Mouse (Mus musculus) myocyte (in vitro differentiated cells): ENCODE data around the gene Hist3h2ba. TPM values are rescaled to one million over a fixed set of nuclear protein-coding genes. Genes with fewer than 3 reads are reported as not detected.
A peak's percentile ranks its signal among the peaks of the same experiment; 100 is the strongest.

Source experiments
- H3K27me3 ChIP-seq: one replicate; pipeline ENCODE4 v1.6.1; 2011; ENCODE audit not compliant: control insufficient read depth, insufficient read depth, insufficient read length
- H3K36me3 ChIP-seq: one replicate; pipeline ENCODE4 v1.6.1; 2011; ENCODE audit not compliant: control insufficient read depth, insufficient read depth
- H3K4me2 ChIP-seq: one replicate; pipeline ENCODE4 v1.6.1; 2011; ENCODE audit warnings: low read depth, control low read depth
- H3K4me3 ChIP-seq: one replicate; pipeline ENCODE4 v1.5.1; 2011; ENCODE audit warnings: mild to moderate bottlenecking, control low read depth, moderate library complexity
- H3K79me2 ChIP-seq: one replicate; pipeline ENCODE4 v1.6.1; 2011; ENCODE audit not compliant: control insufficient read depth, insufficient read depth
- H3ac ChIP-seq: one replicate; pipeline ENCODE4 v1.6.1; 2011; ENCODE audit not compliant: control insufficient read depth, insufficient read length
- CEBPB ChIP-seq: IDR thresholded peaks from 2 replicates; pipeline ENCODE4 v1.6.1; 2011; ENCODE audit warnings: mild to moderate bottlenecking, moderate library complexity; ENCODE audit not compliant: poor library complexity, insufficient read depth, severe bottlenecking
- E2F4 ChIP-seq: IDR thresholded peaks from one replicate; pipeline ENCODE4 v1.6.1; 2011; ENCODE audit warnings: mild to moderate bottlenecking, control low read depth, moderate library complexity; ENCODE audit not compliant: insufficient read depth
- MAX ChIP-seq: IDR thresholded peaks from one replicate; pipeline ENCODE4 v1.6.1; 2011; ENCODE audit warnings: low read depth, mild to moderate bottlenecking, control low read depth
- MYOD1 ChIP-seq, 3 experiments: IDR thresholded peaks; one replicate each; pipeline ENCODE4 v1.6.1; 2011; ENCODE audit warnings: control low read depth in 2 of 3, low read depth in 2 of 3, mild to moderate bottlenecking in 2 of 3, moderate library complexity in 1 of 3; ENCODE audit not compliant: insufficient read length in 2 of 3, control insufficient read depth in 1 of 3
- MYOG ChIP-seq, 3 experiments: IDR thresholded peaks; one replicate each; pipeline ENCODE4 v1.6.1; 2011; ENCODE audit warnings: control low read depth in 2 of 3, low read depth in 2 of 3, mild to moderate bottlenecking in 2 of 3; ENCODE audit not compliant: insufficient read length in 2 of 3, control insufficient read depth in 1 of 3, insufficient read depth in 1 of 3
- POLR2A ChIP-seq: IDR thresholded peaks from one replicate; pipeline ENCODE4 v1.6.1; 2011; ENCODE audit warnings: low read depth, mild to moderate bottlenecking, control low read depth, moderate library complexity; ENCODE audit not compliant: insufficient read length
- POLR2AphosphoS2 ChIP-seq: IDR thresholded peaks from one replicate; pipeline ENCODE4 v1.6.1; 2011; ENCODE audit warnings: low read depth, control low read depth; ENCODE audit not compliant: insufficient read length
- REST ChIP-seq: IDR thresholded peaks from one replicate; pipeline ENCODE4 v1.6.1; 2011; ENCODE audit warnings: mild to moderate bottlenecking, control low read depth, moderate library complexity; ENCODE audit not compliant: insufficient read depth, insufficient read length
- SRF ChIP-seq: IDR thresholded peaks from one replicate; pipeline ENCODE4 v1.6.1; 2011; ENCODE audit warnings: low read depth; ENCODE audit not compliant: control insufficient read depth, insufficient read length
- TCF12 ChIP-seq: IDR thresholded peaks from one replicate; pipeline ENCODE4 v1.6.1; 2011; ENCODE audit warnings: mild to moderate bottlenecking, control low read depth; ENCODE audit not compliant: poor library complexity, insufficient read depth, severe bottlenecking
- TCF3 ChIP-seq: IDR thresholded peaks from one replicate; pipeline ENCODE4 v1.6.1; 2011; ENCODE audit warnings: low read depth, control low read depth; ENCODE audit not compliant: insufficient read length
- USF1 ChIP-seq: IDR thresholded peaks from one replicate; pipeline ENCODE4 v1.6.1; 2011; ENCODE audit warnings: low read depth, mild to moderate bottlenecking, control low read depth, moderate library complexity
- polyA plus RNA-seq: library from polyadenylated mRNA; unstranded; fragments of >200 nt; fragmentation: generic; extraction: Trizol; gene quantifications from one replicate; pipeline ENCODE4 v1.2.1, GENCODE M21; 2012; ENCODE audit warnings: missing spikeins

Hist3h2ba gene
- 0.88 TPM for polyA plus RNA-seq

- TF ChIP-seq POLR2A: peak; percentile 35
- no peak for TF ChIP-seq SRF
- H3K4me3 ChIP-seq: no peak within 1 kb of the TSS
These were observed at the start of gene Hist3h2ba for GRCm38 (mm10) chr11:58948542-58949479. Gene Hist3h2ba, plus strand, starts transcription at chr11:58948920.

GRCm38 (mm10) chr11:58901080-58901479 is 47.6 kb upstream of the Hist3h2ba start:
- Histone ChIP-seq H3ac (no peak overlapping the region), H3K27me3 (no peaks in the 10 kb centered on the region), H3K36me3 (peaks cover 5% of the 10 kb centered on the region), H3K79me2 (peaks cover 8% of the 10 kb centered on the region), H3K4me3 (no peak overlapping the region), H3K4me2 (no peak overlapping the region)
- TF ChIP-seq POLR2A (no peak), REST (no peak), TCF3 (no peak), E2F4 (no peak), CEBPB (no peak), USF1 (no peak), MYOD1 (IDR thresholded peaks at IDR 0.05; ENCODE audit: control insufficient read depth in 1 of 3, insufficient read length in 2 of 3, low read depth in 2 of 3) (no peak), MYOG (IDR thresholded peaks at IDR 0.05; ENCODE audit: control insufficient read depth in 1 of 3, insufficient read depth in 1 of 3, insufficient read length in 2 of 3, low read depth in 2 of 3) (no peak), SRF (no peak), TCF12 (no peak), MAX (no peak), POLR2AphosphoS2 (no peak)

More at GRCm38 (mm10) chr11:58948542-58949479, at the start of gene Hist3h2ba:
- Histone ChIP-seq H3ac (no peak within 1 kb of the TSS), H3K27me3 (peaks cover 31% of the 10 kb centered on the region), H3K4me2 (peak within 1 kb of the TSS; percentile 69), H3K79me2 (no peaks in the 10 kb centered on the region), H3K36me3 (no peaks in the 10 kb centered on the region)

- TF ChIP-seq MYOD1 (IDR thresholded peaks at IDR 0.05; ENCODE audit: control insufficient read depth in 1 of 3, insufficient read length in 2 of 3, low read depth in 2 of 3) (peak in 1 of 3 experiments; percentile 11), USF1 (no peak), MYOG (IDR thresholded peaks at IDR 0.05; ENCODE audit: control insufficient read depth in 1 of 3, insufficient read depth in 1 of 3, insufficient read length in 2 of 3, low read depth in 2 of 3) (peak in 1 of 3 experiments; percentile 49), POLR2AphosphoS2 (peak; percentile 68), REST (no peak), POLR2A (peak; percentile 94), TCF12 (no peak)
- Histone ChIP-seq H3K36me3 (no peaks in the 10 kb centered on the region), H3K4me2 (peak within 1 kb of the TSS; percentile 98), H3K4me3 (peak within 1 kb of the TSS; percentile 60), H3K27me3 (no peaks in the 10 kb centered on the region), H3ac (peak within 1 kb of the TSS; percentile 5), H3K79me2 (peaks cover 8% of the 10 kb centered on the region)
These were observed 45.0 kb upstream of the Hist3h2ba start, which contains the start of gene Zfp39 for GRCm38 (mm10) chr11:58903511-58904409. Gene Zfp39, minus strand, starts transcription at chr11:58904225.

GRCm38 (mm10) chr11:58904410-58904718 is 44.4 kb upstream of the Hist3h2ba start:
- H3K4me3 ChIP-seq: peak overlapping the region; percentile 60
- TF ChIP-seq E2F4 (no peak), MYOG (IDR thresholded peaks at IDR 0.05; ENCODE audit: control insufficient read depth in 1 of 3, insufficient read depth in 1 of 3, insufficient read length in 2 of 3, low read depth in 2 of 3) (no peak), POLR2A (no peak), MAX (no peak), TCF3 (no peak), POLR2AphosphoS2 (no peak), REST (no peak), USF1 (no peak)
- peak overlapping the region; percentile 98 for H3K4me2 ChIP-seq
- H3ac ChIP-seq: peak overlapping the region; percentile 5
- no peaks in the 10 kb centered on the region for H3K27me3 ChIP-seq
- peaks cover 8% of the 10 kb centered on the region for H3K79me2 ChIP-seq
- no peaks in the 10 kb centered on the region for H3K36me3 ChIP-seq

GRCm38 (mm10) chr11:58904838-58905237 is 43.9 kb upstream of the Hist3h2ba start:
- Histone ChIP-seq H3K4me2 (peak overlapping the region; percentile 98), H3ac (no peak overlapping the region), H3K27me3 (no peaks in the 10 kb centered on the region), H3K36me3 (no peaks in the 10 kb centered on the region), H3K79me2 (peaks cover 8% of the 10 kb centered on the region), H3K4me3 (peak overlapping the region; percentile 60)
- TF ChIP-seq MYOG (IDR thresholded peaks at IDR 0.05; ENCODE audit: control insufficient read depth in 1 of 3, insufficient read depth in 1 of 3, insufficient read length in 2 of 3, low read depth in 2 of 3) (no peak), USF1 (no peak)
